Mouse (Mus musculus): Measurements from ENCODE around the gene Anln.
"Not testable (repeated sequence)": the region's sequence is repeated elsewhere in the genome, so short reads cannot be mapped to it uniquely, and the experiment has no call there.

Gene Anln

DNA sequence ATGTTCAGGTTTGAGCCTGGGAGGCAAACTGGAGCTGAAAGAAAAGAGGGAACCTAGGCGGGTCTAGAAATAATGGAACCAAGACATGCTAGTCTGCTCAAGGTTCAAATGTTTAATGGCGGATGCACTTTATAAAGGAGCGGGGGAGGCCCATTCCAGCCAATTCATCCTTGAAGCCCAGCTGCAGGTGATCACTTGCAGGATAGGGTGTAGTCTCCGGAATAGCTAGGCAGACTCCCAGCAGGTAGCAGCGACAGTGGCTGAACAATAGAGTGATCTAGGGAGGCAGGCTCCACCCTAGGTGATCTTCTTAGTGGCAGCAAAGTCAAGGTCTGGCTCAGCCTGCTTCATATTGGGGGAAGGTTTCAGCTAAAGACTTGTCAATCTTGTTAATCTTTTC lies 72.9 kb downstream of the Anln start:
- DNase-seq, result not testable (repeated sequence)

DNA sequence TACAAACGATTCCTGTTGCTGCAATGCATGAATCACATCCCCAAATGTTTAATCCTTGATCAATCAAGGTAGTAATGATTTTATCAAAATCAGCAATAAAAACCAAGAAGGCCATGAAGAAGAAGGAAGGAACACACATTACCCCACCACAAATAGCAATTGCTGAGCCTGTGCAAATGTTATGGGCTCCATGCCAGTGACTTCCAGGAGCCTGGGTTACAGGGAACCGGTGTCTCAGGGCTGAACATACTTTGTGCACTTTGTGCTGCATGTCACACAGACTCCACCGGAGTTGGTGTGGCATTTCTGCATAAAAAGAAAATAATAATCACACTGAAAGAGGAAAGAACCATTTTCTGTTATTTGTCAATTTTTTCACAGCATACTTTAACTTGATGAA lies 74.9 kb downstream of the Anln start:
- DNase-seq, result peak; percentile 27

- DNase-seq, result peak; percentile 21
These were observed 75.8 kb downstream of the Anln start for GRCm38 (mm10) chr9:22313218-22313617.

GRCm38 (mm10) chr9:22309651-22310050 lies 79.3 kb downstream of the Anln start:
- DNase-seq, result no peak

GRCm38 (mm10) chr9:22307920-22308262 lies 81.1 kb downstream of the Anln start:
- not testable (repeated sequence) for DNase-seq

GRCm38 (mm10) chr9:22307156-22307919 lies 81.7 kb downstream of the Anln start, which contains the start of gene Zfp810:
Zfp810 (minus strand) TSS chr9:22307648.
- DNase-seq, result peak; percentile 96

DNA sequence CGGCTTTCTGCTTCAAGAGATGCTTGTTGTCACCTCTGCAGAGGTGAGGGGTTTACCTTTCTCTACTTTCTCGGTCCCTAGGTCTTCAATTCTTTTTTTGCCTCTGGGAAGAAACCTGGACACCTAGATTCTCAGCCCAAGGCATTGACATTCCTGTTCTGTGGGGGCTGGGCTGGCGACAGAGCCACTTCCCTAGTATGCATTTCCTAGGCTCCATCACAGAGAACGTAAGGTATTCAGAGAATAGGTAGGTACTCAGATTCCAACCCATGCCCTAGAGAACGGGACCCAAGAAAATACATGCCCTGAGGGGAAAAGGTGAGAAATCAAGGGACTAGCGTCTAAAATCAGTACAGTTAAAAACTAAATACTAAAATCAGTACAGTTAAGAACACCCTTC lies 82.3 kb downstream of the Anln start:
- peak; percentile 12 for DNase-seq

GRCm38 (mm10) chr9:22302199-22302598 lies 86.8 kb downstream of the Anln start:
- no peak for DNase-seq
